9 mouse cellular contexts compared by ENCODE assay signal in genomic region chr16:38047781-38048558, GRCm38 (mm10). TPM values are rescaled to one million over a fixed set of nuclear protein-coding genes. Genes with fewer than 3 reads are reported as not detected.
A peak's percentile ranks its signal among the peaks of the same experiment; 100 is the strongest.
DNase-seq lines count a peak whose midpoint lies in the region; ATAC-seq lines count a peak whose summit lies in the region.
"Had no signal": no experiment of that assay in that cellular context is flagged by ENCODE, and none has a peak within 500 bp of the region (broad histone marks: within the 10 kb centered on the region; RNA-seq: fewer than 3 reads in every experiment).

No protein-coding gene starts in this region.

- H3K27me3 ChIP-seq in stomach, embryonic 16.5 days (ENCODE audit: control insufficient read depth, insufficient read depth, low read length) = no peaks in the 10 kb centered on the region

- peak; percentile 11 to 14 for DNase-seq in frontal cortex, postnatal 36 days (ENCODE audit: low spot score in 2 of 2)
- no peak for DNase-seq in frontal cortex, postnatal 25 days (ENCODE audit: low spot score in 2 of 2)
- DNase-seq in retina, postnatal 1 day = peak; percentile 27
- no peak for DNase-seq in retina, embryonic 14.5 days (ENCODE audit: low spot score)
- DNase-seq in kidney, postnatal 10 days = peak; percentile 19
- DNase-seq in adrenal gland, adult 2 months = no peak
- DNase-seq: heart, adult 18-20 months had no signal

- ATAC-seq in stomach, embryonic 16.5 days (ENCODE audit: insufficient read depth, low FRiP score) = no peak
- ATAC-seq in monocyte, adult 5-6 weeks (replicated peaks; ENCODE audit: insufficient number of reproducible peaks, low FRiP score, low TSS enrichment, poor library complexity, severe bottlenecking) = no peak

- WGBS in stomach, embryonic 16.5 days = 36% methylated on average over 23 of the region's 23 CpGs

- H3K9me3 ChIP-seq in stomach, embryonic 16.5 days (replicated peaks; ENCODE audit: control insufficient read depth, low read length) = no peaks in the 10 kb centered on the region

- H3K4me2 ChIP-seq in stomach, embryonic 16.5 days (ENCODE audit: low read depth, low read length) = peak overlapping the region; percentile 51

- no peak overlapping the region for H3K27ac ChIP-seq in stomach, embryonic 16.5 days (ENCODE audit: low read length)

- no peaks in the 10 kb centered on the region for H3K36me3 ChIP-seq in stomach, embryonic 16.5 days (ENCODE audit: control insufficient read depth, insufficient read depth, low read length)

- peak overlapping the region; percentile 22 for H3K4me3 ChIP-seq in stomach, embryonic 16.5 days (replicated peaks; ENCODE audit: low read length)

- peak overlapping the region; percentile 31 for H3K9ac ChIP-seq in stomach, embryonic 16.5 days (ENCODE audit: low read length)

- H3K4me1 ChIP-seq in stomach, embryonic 16.5 days (ENCODE audit: control insufficient read depth, insufficient read depth, low read length) = peaks cover 9% of the 10 kb centered on the region

RNA-seq across cellular contexts. Expression of gene Gsk3b, which starts 40.8 kb away (rescaled TPM):
- 41.8 and 42.3 TPM in 2 replicates for polyA plus RNA-seq in stomach, embryonic 16.5 days (2015; fragmentation: Nextera tagmentation; extraction: Ambion mirVana)
- 47.0 to 73.4 TPM (median 62.4 TPM) in 3 replicates for total RNA-seq in monocyte, adult 5-6 weeks (2017)
- total RNA-seq in adrenal gland, adult 2 months (2021) = 10 to 100 TPM; 49.2 to 81.7 TPM
- polyA plus RNA-seq in adrenal gland, adult 2 months (2012; rRNA removed) = 16.2 and 21.9 TPM in 2 replicates

Comparison
In these comparisons a context has a peak if more than half of its experiments do, and no peak if none do; other contexts are left out.
1. DNase-seq: peak in frontal cortex, postnatal 36 days (2 of 2), retina, postnatal 1 day (single experiment) and kidney, postnatal 10 days (single experiment); none in frontal cortex, postnatal 25 days (0 of 2), retina, embryonic 14.5 days (single experiment) and adrenal gland, adult 2 months (single experiment).